Mouse (Mus musculus) right cerebral cortex, postnatal 4 days (tissue): ENCODE measurements around the gene Hoxb5.

Experiments used
- DNase-seq: peaks from one replicate; pipeline ENCODE4 v3.0.0-alpha.2; 2022

The Hoxb5 gene

DNA sequence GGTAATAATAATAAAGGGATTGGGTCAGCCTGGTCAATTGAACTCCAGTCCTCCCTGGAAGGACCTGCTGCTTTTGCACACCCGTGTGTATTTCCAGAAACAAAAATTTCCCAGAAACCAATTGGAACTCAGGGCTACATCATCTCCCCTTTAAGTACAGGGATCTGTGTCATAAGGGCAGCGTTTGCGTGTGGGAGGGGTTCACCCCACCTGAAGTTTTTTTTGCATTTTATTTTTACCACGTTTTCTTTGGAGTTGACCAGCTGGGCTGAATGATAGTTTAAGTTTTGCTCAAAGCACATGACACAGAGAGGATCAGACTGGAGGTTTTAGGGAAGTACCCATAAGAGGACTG, 39.4 kb downstream of the Hoxb5 start:
- DNase-seq, result no peak

DNA sequence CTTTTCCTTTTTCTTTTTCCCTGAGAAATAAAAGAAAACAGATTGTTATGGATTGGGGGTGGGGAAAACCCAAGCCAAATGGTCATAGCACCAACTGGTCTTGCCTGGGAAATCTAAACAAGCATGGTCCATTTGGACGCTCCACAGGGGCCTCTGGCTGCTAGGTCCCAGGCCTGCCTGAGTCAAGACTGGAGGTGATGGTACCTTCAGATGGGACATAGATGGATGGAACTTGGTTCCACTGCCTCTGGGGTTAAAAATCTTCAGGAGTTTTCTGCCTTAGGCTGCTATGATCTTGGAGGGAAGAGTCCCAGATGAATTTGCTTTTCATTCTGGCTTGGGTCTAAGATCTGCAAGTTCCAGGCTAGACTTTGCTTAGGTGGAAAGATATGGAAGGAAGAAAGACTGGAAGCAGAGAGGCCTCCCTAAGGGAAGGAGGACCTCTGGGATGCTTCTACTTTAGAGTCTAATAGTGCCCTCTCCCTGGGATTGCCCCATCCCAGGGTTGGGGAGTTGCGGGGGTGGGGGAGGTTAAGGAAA, 40.1 kb downstream of the Hoxb5 start:
- DNase-seq, result no peak

DNA sequence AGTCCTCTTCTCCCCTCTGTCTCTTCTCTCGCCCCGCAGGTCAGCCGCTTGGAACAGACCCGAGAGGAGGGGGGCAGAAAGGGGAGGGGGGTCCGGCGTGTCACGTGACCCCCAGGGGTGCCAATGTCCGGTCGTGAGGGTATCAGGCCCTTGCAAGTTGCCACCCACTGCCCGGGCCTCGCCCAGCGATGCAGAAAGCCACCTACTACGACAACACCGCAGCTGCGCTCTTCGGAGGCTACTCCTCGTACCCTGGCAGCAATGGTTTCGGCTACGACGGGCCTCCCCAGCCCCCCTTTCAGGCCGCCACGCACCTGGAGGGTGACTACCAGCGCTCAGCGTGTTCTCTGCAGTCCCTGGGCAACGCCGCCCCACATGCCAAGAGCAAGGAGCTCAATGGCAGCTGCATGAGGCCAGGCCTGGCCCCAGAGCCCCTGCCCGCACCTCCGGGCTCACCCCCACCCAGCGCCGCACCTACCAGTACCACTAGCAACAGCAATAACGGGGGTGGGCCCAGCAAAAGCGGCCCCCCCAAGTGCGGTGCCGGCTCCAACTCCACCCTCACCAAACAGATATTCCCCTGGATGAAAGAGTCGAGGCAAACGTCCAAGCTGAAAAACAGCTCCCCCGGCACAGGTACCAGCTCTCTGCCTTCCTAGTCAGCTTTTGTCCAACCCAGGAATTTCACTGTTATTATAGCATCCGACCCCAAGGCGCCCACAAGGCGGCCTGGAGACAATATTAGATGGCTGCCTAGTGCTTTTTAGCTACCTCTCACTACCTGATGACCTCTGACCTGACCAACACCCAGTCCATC, 41.1 kb downstream of the Hoxb5 start:
- no peak for DNase-seq

DNA sequence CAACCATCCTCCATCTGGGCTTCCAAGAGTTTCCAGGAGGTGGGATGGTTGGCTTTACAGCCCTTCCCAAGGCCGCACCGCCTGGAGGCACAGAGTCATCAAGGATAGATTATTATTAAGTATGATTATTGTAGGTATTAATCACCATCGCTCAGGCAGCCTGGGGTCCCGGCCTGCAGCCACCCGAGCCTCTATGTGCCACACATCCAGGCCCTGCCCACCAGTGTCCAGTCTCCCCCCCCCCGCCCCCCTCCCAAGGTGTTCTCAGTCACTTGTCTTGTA, 41.7 kb downstream of the Hoxb5 start:
- no peak for DNase-seq

DNA sequence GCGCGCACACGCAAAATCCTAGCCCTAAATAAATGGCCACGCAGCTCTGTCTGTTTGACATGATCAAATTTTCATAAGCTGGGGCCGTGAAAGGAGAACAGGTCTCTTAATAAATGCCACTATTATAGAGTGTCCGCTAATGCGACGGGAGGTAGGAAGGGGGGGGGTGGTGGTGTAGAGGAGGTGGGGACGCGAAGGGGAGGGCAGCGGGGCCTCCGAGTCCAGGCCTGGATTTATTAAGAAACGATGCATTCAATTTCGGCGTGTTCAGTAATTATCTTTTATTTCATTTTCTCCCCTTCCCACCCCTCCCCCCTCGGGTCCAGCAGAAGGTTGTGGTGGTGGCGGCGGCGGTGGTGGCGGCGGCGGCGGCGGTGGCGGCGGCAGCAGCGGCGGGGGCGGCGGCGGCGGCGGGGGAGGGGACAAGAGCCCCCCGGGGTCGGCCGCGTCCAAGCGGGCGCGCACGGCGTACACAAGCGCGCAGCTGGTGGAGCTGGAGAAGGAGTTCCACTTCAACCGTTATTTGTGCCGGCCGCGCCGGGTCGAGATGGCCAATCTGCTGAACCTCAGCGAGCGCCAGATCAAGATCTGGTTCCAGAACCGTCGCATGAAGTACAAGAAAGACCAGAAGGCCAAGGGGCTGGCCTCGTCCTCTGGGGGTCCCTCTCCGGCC, 42.2 kb downstream of the Hoxb5 start:
- no peak for DNase-seq

DNA sequence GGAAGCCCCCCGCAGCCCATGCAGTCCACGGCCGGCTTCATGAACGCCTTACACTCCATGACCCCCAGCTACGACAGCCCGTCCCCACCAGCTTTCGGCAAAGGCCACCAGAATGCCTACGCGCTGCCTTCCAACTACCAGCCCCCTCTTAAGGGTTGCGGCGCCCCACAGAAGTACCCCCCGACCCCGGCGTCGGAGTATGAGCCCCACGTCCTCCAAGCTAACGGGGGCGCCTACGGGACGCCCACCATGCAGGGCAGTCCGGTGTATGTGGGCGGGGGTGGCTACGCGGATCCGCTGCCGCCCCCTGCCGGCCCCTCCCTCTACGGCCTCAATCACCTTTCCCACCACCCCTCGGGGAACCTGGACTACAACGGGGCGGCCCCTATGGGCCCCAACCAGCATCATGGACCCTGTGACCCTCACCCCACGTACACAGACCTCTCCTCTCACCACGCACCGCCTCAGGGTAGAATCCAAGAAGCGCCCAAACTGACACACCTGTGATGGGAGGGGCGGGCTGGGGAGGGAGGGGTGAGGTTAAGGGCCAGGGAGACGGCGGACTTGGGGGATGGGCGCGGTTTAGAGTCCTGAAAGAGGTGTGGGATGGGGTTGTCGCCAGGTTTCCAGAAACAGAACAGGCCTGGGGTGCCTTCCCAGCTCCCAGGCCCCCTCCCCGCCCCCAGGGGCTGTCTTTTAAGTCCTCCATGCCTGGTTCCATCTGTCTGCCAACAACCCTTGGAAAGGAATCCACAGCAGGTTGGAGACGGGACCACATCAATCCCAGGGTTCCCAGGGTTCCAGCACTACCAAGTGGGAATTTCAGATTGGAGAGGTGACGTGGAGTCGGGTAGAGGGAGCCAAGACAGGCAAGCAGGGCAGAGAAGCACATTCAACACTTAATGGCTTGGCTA, 43.0 kb downstream of the Hoxb5 start:
- DNase-seq, result no peak

DNA sequence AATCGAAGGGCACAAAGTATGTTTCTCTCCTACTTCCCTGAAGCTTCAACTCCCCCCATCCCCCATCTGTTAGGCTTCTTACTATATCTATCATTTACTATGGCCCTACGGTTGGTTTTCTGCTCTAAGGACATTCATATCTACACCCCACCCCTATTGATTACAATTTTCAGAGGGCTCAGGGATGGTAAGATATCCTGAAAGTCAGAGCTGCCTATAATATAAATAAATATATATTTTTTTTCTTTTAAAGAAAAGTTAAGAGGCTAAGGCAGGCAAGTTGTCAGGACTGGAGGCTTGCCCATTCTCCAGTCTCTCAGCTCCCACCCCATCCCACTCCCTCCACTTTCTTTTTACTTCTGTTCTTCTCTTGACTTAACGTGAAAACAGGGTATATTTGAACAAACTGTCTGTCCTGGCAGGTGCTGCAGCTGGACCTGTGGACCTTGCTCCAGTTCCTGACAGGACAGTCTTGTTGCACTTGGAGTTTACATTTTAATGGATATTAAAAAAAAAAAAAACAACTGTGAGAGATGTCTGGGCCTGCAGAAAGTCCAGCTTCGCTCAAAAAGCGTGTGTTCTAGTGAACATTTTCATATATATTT, 43.9 kb downstream of the Hoxb5 start:
- no peak for DNase-seq

DNA sequence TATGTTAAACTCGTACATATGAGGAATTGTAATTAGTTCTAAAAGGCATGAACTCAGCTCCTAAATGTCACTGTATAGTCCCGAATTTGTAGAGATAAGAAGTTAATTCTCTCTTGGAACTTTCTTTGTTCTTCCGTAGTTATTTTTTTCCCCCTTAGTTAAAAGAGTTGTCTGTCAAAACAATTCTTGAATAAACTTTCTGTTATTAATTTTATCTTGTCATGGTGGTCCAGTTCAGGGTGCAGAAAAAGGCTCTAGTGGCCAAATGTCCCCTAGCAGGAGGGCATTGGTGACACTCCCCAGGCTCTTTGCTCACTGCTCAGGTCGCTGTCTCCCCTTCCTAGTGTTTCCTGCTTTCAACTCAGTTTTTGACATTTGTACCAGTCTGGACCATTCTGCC, 44.6 kb downstream of the Hoxb5 start:
- DNase-seq, result no peak

DNA sequence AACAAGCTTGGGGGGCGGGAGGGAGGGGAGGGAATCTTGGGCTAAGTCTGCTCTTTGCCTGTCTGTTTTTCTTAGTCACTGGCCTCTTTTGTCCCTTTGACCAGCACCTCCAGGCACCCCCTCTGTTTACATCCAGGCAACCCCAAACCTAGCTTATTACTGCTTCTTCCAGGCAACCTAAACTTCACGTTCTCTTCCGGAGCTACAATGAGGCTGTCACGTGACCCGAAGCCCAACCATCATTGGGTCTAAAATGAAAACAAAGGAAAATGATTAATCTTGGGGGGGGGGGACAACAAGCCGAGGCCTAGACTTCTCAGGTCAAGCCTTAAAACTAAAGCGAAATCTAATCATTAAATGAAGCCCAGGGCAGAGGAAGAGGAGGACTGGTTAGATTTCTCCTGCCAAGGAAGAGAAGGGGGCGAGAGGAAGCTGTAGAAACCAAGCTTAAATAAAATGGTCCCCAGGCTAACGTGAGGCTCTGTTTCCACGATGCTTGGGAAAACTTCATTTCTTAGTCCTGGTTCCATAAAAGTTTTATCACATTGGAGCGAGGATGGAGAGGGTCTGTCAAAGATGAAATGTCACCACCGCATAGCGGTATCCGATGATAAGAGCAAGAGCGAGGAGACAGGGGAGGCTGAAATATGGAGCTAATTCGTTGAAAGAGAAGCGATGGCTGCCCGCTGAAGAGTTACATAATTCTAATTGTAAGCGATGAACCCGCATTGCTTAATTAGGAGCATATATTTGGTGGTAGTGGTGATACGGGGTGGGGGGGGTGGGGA, 45.2 kb downstream of the Hoxb5 start:
- no peak for DNase-seq

DNA sequence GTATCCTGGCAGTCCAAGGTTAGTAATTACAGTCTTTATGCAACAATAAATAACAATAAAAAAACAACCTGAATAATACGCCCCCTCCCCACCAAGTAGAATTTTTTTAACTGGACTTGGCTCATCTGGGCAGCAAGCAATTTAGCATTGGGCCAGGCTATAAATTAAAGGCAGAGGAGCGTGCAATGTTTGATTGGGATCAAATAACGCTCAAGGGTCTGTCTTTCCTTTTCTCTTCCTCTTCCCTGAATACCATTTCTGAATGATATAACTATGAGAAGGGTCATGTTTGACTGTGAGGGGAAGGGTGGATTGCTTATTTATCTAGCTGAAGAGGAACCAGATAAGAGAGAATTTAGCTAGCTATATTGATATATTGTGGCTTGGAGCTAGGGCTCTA, 45.9 kb downstream of the Hoxb5 start:
- DNase-seq, result no peak

DNA sequence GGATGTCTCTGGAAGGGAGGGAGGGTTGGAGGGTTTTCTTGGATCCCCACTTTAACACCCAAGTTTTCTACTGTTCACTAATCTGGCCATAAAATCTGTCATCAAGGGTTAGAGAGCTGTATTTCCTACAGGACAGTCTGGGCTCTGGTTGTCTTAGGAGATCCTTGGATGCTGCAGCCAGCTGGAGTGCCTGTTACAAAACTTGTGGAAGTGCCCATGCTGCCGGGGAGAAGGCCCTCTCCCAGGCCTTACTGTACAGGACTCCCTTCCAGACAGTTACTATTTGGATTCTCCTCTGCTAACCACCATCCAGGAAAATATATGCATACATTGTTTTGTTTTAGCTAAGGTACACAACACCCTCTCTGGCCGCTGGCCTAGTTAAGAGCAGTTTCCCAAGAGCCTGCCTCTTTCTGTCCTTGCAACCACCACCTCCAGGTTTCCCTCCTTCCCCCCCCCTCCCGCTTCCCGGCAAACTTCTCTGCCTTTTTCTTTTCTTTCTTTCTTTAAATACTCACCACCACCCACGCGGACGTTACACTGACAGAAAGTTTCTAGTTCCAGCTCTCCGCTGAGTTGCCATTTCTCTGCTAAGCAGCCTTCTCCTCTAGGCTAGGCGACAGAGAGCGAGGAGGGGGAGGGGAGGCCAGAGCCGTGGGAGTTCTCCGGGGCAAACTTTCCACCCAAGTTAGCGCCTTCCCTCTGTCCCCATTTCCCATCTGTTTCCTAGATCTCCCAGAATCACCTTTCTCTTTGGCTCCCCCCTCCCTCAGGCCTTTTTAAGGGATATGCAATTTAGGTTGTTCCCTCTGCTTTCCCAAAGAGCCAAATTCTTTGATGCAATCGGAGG, 46.6 kb downstream of the Hoxb5 start:
- DNase-seq, result no peak

DNA sequence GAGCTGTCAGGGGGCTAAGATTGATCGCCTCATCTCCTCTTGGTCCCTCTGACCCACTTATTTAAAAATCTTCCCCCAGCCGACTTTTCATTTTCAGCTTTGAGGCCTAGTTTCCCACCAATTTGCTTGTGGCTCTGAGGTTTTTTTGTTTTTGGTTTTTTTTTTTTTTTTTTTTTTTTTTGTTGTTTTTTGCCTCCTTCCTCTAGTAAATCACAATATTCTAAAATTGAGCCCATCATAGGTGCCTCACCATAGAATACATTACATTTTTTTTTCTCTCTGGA, 47.1 kb downstream of the Hoxb5 start, which contains the start of gene Hoxb2:
Gene Hoxb2, plus strand, starts transcription at position 185 of the 284 bp plus-strand sequence.
- no peak for DNase-seq

DNA sequence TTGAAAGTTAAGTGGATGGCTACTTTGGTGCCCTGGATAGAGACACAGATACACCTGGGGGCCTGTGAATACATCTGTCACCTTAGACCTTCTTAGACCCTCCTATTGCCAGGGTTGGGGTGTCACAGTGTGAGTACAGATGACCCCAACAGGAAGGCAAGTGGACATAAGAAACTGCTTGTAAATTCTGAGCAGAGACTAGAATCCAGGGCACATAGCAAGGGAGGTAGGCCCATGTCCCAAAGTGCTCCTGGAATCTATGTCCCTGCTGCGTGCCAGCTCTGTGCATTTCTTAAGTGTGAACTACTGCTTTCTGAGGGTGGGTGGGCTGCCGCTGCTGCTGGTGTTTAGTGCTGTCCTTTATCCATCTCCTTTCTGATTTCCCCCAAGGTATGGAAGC, 47.7 kb downstream of the Hoxb5 start:
- DNase-seq, result no peak

DNA sequence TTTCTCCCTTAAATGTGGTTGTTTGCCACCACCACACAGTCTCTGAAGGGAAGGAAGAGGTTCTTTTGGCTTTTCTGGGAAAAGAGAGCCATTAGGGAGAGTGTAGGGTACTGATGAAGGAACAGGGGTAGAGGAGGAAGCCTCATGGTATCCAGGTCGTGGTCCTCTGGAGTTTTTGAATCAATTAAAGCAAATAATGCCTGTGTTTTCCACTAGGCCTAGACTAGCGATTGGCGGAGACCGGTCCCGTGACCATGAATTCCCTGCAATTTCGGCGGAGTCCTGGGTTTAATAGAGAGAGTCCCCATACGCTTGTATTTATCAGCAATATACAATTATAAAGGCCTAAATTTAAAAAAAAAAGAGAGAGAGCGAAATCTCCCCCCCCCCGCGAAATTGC, 48.2 kb downstream of the Hoxb5 start:
- no peak for DNase-seq

DNA sequence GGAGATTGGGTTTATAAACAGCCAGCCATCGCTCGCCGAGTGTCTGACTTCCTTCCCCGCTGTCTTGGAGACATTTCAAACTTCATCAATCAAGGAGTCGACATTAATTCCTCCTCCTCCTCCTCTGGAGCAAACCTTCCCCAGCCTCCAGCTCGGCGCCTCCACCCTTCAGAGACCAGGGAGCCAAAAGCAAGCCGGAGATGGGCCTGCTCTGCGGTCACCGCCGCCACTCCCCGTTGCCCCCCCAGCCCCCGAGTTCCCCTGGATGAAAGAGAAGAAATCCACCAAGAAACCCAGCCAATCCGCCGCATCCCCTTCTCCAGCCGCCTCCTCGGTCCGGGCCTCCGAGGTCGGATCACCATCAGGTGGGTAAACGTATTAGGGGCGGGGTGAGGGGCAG, 48.7 kb downstream of the Hoxb5 start:
- no peak for DNase-seq

DNA sequence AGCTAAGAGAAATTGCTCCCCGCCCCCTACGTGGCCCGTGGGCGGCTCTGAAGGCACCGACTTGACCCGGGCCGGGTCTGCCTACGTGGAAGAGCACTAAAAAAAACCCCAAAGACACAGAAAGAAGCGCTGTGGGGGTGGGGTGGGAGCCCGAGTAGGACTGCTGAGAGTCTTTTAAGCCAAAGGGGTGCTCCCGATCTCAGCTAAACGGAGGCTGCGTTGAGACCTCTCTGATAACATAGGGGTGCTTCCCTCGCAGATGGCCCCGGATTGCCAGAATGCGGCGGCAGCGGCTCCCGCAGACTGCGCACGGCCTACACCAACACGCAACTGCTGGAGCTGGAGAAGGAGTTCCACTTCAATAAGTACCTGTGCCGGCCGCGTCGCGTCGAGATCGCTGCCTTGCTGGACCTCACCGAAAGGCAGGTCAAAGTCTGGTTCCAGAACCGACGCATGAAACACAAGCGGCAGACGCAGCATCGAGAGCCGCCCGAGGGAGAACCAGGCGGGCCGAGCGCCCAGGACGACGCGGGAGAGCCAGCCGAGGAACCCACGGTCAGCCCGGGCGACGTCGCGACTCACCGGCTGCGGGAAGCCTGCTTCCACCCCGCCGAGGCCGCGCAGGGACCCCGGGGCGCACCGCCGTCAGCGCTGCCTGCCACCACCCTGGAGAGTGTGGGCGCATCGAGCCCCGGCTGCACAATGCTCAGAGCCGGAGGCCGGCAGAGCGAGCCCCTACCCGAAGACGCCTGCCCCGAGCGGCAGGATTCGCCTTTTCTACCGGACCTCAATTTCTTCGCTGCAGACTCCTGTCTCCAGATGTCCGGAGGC, 49.8 kb downstream of the Hoxb5 start:
- no peak for DNase-seq

DNA sequence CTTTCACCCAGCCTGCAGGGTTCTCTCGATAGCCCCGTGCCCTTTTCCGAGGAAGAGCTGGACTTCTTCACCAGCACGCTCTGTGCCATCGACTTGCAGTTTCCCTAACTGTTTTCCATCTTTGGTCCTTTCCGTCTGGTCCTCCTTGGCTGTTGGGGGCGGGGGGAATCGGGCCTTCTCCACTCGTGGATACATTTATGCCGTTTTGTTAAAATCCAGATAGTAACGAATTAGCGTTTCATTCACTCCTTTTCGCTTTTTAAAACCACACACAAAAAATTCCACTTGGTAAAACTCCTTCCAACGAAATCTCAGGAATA, 50.3 kb downstream of the Hoxb5 start:
- DNase-seq, result no peak

DNA sequence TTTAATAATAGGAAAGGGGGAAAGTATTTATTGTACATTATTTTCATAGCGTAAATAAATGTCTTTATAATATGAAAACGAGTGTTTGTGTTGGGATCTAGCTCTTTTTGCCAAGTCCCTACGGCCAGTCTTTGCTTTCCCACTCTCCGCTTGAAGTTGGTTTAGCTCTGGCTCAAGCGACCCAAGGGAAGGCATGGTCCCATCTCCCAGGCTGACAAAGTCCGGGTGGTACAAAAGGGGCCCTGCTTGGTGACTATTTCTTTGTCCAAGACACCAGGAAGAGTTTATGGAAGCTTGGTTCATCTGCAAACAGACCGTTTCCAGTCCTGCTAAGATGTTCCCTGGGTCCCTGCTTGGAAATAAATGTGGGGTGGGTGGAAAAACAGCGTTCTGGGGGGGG, 50.8 kb downstream of the Hoxb5 start:
- DNase-seq, result no peak

DNA sequence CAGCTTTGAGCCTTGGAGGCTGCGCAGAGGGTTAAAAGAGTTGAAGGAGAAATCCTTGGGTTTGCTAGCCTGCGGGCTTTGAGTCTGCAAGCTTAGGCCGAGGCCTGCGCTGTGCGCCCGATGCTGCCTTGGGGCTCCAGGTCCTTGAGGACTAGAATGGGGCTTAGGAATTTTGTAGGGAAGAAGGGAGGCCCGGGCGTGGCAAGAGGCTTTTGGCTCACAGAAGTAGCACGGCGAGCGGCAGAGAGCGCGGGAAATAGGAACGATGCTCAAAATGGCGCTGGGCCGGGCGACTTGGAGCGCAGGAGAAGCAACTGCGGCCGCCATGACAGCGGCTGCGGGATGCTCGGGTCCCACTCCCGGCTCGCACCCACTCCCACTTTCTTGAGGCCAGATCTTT, 51.2 kb downstream of the Hoxb5 start:
- DNase-seq, result no peak

DNA sequence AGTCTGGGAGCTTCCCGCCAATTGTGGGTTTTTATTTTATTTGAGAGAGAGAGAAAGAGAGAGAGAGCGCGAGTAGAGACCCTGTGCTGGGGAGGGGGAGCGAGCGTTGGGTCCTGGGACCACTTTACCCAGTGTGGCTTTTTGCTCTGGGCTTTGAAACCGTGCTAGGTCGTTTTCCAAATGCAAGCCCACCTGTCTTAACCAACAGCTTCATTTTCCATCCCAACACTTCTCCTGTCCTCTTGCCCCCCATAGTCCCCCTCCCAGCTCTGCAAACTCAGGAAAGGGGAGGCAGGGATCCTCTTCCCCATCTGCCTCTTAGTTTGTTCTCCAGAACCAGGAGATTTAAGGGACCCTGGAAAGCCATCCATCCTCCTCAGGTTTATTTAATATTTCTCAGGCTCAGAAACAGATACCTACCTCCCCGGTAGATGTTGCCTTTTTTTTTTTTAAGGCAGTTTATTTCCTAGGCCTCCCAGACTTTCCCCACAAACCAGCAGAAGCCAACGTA, 51.7 kb downstream of the Hoxb5 start:
- no peak for DNase-seq
